Mouse (Mus musculus) adrenal gland, adult 8-10 months (tissue): ENCODE data around the gene Plcb4. TPM values are rescaled to one million over a fixed set of nuclear protein-coding genes. Genes with fewer than 3 reads are reported as not detected.

ENCODE experiments used
- DNase-seq: peaks from one replicate; pipeline ENCODE4 v3.0.0; 2022
- total RNA-seq, 4 experiments: library from RNA; stranded (reverse); gene quantifications; 2 replicates each; pipeline ENCODE4 v1.2.4; 2022

Plcb4 gene
- total RNA-seq, 4 experiments from 2014 or later = 31.0 to 47.2 (median 37.8) TPM

DNA sequence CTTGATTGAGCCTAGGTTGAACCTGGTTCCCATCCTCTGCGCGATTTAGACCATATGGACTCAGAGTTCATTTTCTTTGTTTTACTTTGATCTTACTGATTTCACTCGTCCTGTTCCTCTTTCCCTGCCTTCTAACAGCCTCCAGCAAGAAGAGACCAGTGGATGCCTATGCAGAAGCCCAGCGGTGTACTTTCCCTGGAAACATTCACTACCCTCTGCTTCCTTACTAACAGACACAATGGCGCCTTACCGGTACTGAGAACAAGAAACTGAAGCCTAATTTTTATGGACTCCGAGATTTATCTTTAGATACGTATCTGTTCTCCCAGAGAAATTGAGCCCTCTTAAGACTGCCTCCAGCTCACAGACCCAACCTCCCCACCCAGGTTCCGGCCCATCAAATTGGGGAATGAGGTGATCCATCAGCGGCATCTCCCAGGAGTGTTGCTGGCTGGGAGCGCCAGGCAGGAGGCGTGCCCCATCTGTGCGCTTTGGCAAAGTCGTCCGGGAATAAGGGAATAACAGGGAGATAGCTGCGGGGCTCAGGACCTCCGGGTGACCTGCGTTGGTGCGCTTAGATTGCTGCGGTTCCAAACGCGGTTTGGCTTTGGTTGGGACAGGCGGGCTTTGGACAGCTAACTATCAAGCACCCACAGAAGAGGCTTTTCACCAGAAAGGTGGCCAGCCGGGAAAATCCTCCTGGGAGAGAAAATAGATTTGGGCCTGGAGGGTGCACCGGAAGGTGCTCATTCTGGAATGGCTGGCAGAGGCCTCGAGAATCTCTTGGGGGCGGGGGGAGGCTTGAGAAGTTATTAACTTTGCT, 392.2 kb downstream of the Plcb4 start:
- DNase-seq = no peak

DNA sequence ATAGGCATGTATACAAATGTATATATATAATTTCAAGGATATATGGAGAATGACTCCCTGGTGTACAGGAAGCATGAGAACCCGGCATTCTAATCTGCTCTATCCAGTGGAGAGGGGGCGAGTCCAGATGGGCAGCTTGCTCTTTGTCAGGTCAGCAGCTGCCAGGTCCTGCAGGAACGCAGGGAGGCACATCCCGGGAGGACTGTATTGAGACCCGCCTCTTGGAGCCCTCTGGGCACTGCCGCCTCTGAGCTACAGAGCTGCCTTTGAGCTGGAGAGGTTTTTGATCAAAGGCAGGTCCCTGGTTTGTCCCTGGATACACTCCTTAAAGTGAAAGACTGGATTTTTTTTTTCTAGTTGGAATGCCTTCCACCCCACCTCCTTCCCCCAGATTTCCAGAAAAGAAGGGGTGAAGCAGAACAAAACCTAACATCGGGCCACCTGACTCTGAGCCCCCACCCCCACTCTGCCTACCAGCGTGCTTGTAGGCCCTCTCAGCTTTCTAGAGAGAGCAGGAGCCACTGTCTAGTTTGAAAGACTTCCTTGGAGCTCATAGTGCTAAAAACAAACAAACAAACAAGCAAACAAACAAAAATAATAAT, 393.0 kb downstream of the Plcb4 start, which contains the start of gene Lamp5:
Gene Lamp5, plus strand, starts transcription at position 552 of the 602 bp plus-strand sequence.
- no peak for DNase-seq

DNA sequence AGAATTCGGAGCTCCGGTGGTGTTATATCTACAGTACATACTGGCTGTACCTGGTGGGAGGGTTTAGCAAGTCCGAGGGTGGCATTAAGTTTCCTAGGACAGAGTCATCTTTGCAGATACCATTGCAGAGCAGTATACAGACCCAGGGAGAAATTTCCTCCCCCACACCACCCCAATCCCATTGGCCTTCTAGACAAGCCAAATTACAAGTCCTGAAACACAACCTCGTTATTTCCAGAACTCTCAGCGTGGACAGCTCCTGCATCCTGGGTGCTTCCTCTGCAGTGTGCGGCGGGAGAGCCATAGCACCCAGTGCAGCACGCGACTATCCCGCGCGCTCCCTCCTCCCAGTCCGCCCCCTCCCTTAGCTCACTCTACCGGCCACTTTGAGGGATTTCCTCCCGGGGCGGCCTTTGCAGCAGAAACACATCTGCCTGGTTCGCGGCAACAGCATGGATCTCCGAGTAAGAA, 399.1 kb downstream of the Plcb4 start:
- no peak for DNase-seq

DNA sequence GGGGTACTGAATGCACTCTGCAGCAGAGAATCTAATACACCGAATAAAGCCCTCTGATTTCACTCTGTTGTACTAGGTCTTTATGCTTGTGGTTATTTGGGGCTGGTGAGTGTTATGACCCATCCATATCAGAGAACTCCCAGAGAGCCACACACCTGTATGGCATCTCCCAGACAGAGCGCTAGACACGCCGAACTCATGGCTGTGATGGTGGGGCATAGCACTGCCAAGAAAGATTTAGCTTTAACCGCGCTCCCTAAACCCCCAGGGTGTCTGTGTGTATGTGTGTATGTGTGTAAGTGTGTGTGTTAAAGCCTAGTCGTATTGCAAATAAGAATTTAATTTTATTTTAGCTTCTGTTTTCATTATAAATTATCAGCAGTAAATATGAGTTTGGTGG, 399.6 kb downstream of the Plcb4 start:
- no peak for DNase-seq

DNA sequence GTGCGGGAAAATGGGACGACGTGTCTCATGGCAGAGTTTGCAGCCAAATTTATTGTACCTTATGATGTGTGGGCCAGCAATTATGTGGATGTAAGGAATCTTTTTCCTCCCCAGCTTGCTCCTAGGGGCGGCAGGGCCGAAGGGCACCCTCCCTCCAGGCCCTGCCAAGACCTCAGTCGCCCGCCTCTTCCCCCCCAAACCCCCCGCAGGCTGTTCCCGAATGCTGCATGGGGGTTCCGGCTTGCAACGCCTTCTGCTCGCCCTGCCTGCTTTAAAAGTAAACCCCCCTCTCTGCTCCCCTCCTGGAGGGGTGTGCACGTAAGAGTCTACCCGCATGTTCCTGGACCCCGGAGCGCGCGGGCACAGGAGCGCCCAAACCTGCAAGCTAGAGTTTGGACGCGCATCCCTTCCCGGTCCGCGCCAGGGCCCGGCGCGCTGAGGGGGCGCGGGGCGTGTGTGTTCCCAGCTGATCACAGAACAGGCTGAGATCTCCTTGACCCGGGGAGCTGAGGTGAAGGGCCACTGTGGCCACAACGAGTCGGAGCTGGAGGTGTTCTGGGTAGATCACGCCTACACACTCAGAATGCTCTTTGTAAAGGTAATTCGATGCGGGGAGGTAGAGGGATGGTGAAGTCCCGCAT, 400.3 kb downstream of the Plcb4 start:
- no peak for DNase-seq
